Mouse (Mus musculus) megakaryocyte progenitor cell, adult 5-6 weeks (primary cell): ENCODE measurements around the gene Gm9958. TPM values are rescaled to one million over a fixed set of nuclear protein-coding genes. Genes with fewer than 3 reads are reported as not detected.

ENCODE experiments used
- ATAC-seq: replicated peaks from 2 replicates; pipeline ENCODE4 v1.8.0; 2016; ENCODE audit warnings: mild to moderate bottlenecking, moderate TSS enrichment, inconsistent platforms; ENCODE audit not compliant: poor library complexity
- total RNA-seq, 2 experiments: library from RNA; stranded (forward) in 1 of 2; stranded (reverse) in 1 of 2; fragments of 157-497, 149-512 nt in 1 of 2; fragments of 200-1000 nt in 1 of 2; gene quantifications; 2 replicates each; pipeline versions ENCODE4 v1.2.3 to v1.2.4; 2015 to 2017

Gene Gm9958
- total RNA-seq, 2 experiments from 2014 or later, result 2.4 to 4.1 TPM

- no peak for ATAC-seq
Measured at GRCm38 (mm10) chr5:90396817-90397216, 29.8 kb downstream of the Gm9958 start.

DNA sequence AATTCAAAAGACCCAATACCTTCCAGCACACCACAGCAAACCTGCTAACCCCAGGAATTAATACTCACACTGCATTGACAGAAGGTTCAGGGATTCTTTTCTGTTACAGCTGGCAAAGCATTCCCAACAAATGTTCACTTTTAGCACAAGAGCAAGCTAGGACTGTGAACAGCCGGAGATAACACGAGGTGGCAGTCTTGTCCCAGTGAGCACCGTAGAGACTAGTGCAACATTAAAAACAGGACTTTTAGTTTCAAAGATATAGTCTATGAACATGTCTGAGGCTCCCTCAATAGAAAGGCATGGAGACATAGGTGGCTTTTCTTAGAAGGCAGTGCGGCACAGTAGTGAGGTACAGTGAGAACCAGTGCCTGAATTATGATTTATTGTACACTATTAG is 38.2 kb downstream of the Gm9958 start:
- no peak for ATAC-seq

DNA sequence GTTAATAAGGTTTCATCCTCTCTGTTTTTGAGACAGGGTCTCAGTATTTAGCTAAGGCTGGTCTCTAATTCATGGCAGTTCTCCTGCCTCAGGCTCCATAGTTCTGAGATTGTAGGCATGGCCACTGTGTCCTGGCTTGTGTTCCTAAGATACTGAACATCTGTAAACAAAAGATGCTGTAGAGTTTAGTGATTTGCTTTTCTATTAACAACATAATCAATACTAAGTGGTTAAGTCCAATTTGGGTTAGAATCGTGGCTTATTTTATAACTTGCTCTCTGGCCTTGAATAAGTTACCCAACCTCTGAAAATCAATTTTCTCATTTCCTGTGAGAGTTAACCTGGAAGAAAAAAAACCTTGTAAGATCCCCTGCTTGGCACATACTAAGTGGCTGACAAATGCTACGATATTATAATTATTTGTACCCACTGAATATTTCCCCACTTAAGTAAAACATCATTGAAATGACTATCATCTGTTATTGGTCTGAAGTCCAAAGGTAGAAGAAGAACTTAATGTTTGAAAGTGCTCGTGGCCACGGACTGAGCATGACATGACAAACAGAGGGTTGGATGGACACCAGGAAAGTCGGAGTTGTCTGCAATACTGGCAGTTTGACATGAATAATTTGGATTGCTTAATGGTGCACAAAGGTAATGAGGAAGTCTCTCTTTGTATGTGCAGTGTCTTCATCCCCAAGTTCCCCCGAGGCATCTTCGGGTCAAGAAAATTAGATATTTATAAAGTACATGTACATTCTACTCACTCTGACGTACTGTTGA is 47.3 kb downstream of the Gm9958 start:
- ATAC-seq, result peak; percentile 69

- ATAC-seq, result 0 out of 2 replicates have a peak, but pooled peaks have one; percentile 39
Measured at GRCm38 (mm10) chr5:90414925-90415295, 47.9 kb downstream of the Gm9958 start.

Other genes starting within 250 kb of the Gm9958 start
- 43.3 and 45.0 TPM in 2 replicates for gene Cox18, start 143.2 kb upstream of the Gm9958 start, total RNA-seq (2015)
- 11.2 and 14.5 TPM in 2 replicates for gene Cox18, start 143.2 kb upstream of the Gm9958 start, total RNA-seq (2017)
- 83.2 and 103 TPM in 2 replicates for gene Ankrd17, start 627 bp upstream of the Gm9958 start, total RNA-seq (2015)
- gene Ankrd17, start 627 bp upstream of the Gm9958 start, total RNA-seq (2017), result 55.3 and 83.6 TPM in 2 replicates
- gene Alb, start 93.7 kb downstream of the Gm9958 start, total RNA-seq (2015), result not detected in 2 replicates
- not detected in 2 replicates for gene Alb, start 93.7 kb downstream of the Gm9958 start, total RNA-seq (2017)
- gene Afp, start 123.5 kb downstream of the Gm9958 start, total RNA-seq (2015), result 1.1 and 1.2 TPM in 2 replicates
- gene Afp, start 123.5 kb downstream of the Gm9958 start, total RNA-seq (2017), result 0.21 and 1.3 TPM in 2 replicates
- not detected in 2 replicates for gene Afm, start 151.7 kb downstream of the Gm9958 start, total RNA-seq (2015)
- not detected in 2 replicates for gene Afm, start 151.7 kb downstream of the Gm9958 start, total RNA-seq (2017)
- gene 5830473C10Rik, start 193.9 kb downstream of the Gm9958 start, total RNA-seq (2015), result not detected in 2 replicates
- not detected in 2 replicates for gene 5830473C10Rik, start 193.9 kb downstream of the Gm9958 start, total RNA-seq (2017)